Mouse (Mus musculus): ENCODE measurements around the gene Xcr1.

- TF ChIP-seq POLR2A (IDR thresholded peaks at IDR 0.05; ENCODE audit: borderline replicate concordance, low read depth, low read length): no peak
- TF ChIP-seq CTCF (IDR thresholded peaks at IDR 0.05; ENCODE audit: low read depth, low read length): no peak
Observed at GRCm38 (mm10) chr9:123846490-123846889, 15.3 kb downstream of the Xcr1 start.
